Mouse (Mus musculus) megakaryocyte progenitor cell, adult 5-6 weeks (primary cell): ENCODE measurements at regions not wholly inside any gene's neighbourhood (a gene's known extent, or its start where the extent isn't known, plus 50 kb on each side); places are given as distances from the start of the nearest gene placed in this dataset.
"Not testable (repeated sequence)": the region's sequence is repeated elsewhere in the genome, so short reads cannot be mapped to it uniquely, and the experiment has no call there.

Source experiments
- ATAC-seq: replicated peaks from 2 replicates; pipeline ENCODE4 v1.8.0; 2016; ENCODE audit warnings: mild to moderate bottlenecking, moderate TSS enrichment, inconsistent platforms; ENCODE audit not compliant: poor library complexity

DNA sequence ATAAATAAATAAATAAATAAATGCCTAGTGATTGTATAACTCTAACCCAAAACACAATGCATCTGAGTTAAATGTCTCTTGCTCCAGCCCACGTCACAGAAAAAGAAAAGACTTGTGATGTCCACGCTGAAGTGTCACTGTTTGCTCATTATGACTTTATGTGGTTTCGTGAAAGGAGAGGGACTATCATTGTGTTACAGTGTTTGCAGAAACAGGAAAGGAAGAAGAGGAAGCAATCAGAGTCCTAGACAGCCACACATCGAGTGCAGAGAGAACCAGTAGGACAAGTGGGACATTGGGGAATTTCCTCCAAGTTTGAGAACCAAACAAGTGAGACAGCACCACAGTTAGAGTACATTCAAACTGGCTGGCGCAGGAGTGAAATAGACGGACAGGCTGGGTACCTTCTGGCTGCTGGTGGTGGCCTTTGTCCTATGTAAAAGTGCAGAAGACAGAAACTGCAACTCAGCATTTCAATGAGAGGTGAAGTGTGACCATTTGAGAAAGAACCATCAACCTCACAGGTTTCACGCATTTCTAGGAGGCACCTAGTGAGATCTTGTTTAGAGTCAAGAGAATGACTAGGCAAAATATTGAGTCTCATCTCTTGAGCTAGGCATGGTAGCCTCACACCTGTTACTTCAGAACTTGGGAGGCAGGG is 59.6 kb downstream of the Fasl start:
- ATAC-seq, result peak; percentile 92

DNA sequence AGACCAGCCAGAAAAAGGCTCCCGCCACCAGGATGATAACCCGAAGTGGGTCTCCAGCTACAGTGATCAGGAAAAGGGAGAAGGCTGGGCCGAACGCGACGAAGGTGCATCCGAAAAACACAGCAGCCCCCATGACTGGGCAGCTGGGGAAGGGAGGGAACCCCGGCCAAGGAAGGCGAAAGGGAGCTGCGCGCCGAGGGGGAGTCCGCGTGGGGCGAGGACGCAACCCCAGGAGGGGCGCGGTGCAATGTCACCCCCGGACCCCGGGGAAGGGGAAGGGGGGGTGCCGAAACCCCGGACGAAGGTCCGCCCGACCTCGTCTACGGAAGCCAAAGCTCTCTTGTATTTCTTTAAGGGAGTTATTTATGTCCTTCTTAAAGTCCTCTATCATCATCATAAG is 60.9 kb downstream of the Fasl start:
- peak; percentile 56 for ATAC-seq

DNA sequence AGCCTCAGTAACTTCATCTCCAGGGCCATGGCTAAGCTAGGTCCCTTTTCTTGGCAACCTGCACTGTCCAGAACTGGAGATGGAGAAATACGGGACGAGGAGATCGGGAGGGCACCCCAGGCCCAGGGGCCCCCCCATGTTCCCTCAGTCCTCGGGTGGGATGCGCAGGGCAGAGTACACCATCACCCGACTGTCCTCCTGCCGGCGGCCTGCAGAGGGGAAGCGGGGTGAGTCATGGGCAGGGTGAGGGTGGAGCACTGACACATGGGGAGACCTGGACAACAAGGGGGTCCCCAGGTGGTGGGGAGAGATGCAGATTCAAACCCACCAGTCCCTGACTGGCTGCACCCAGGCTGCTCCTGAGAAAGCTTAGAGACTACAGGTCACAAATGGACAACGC is 62.2 kb downstream of the Fasl start:
- ATAC-seq, result not testable (repeated sequence)

DNA sequence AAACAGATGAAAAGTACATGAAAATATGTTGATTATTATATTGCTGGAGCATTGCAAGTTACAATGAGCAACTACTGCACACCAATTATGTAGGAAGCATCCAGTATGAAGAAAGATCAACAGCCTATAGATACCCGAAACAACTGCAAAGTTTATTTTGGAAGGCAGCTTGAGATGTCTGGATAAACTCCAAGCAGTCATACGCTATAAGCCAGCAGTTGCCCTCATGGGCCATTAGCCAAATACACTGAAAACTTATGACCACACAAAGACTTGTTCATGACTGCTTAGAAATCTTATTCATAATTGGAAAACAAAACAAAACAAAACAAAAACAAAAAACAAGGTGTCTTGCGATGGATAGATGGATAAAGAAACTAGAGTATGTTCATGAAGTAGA is 68.4 kb downstream of the Fasl start:
- no peak for ATAC-seq

DNA sequence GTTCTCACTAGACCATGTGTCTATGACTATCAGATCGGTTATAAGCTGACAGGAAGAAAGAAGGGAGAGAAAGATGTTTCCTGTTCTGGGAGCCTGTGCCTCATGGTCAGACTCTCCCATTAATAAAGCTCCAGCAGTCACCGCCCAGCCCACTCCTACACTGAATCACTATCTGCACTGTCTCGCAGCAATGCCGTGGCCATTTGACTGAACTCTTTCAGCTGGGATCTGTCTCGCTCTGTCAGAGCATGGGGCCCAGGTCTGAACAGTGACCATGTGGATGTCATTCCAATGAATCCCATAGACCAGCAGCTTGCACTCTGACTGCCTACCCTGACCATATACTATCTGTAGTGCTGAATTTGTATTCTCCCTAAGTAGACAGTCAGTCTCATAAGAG is 70.0 kb downstream of the Fasl start:
- peak; percentile 69 for ATAC-seq

DNA sequence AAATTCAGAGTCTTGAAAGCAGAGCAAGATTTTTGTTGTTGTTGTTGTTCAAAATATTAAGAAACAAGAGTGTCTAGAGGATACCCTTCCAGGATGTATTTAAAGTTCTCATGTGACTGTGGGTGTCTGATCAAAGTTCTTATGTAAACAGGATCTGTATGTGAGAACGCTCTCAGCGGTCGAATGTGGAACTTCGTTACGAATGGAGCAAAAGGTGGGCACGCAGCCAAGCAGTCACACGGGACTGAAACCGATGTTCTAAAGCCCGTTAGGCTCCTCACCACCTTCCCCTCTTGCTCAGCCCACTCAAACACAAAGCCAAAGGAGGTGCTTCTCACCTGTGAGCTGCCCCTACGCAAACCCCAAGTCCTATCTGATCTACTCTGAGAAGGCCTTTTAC is 75.4 kb downstream of the Fasl start:
- peak; percentile 92 for ATAC-seq

DNA sequence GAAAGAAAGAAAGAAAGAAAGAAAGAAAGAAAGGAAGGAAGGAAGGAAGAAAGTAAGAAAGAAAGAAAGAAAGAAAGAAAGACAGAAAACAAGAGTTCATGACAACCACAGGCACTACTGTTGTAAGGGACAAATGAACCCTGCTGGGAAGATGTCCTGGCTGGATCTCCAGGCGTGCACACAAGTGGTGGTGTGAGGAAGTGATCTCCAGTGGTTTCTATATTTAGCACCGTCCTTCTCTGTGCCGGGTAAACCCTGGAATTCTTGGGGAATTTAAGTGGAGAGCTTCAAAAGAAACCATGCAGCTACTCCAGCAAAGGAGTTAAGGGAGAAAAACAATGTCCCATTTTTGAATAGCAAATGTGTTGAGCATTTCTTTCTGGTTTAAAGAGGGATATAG is 76.0 kb downstream of the Fasl start:
- ATAC-seq, result no peak

DNA sequence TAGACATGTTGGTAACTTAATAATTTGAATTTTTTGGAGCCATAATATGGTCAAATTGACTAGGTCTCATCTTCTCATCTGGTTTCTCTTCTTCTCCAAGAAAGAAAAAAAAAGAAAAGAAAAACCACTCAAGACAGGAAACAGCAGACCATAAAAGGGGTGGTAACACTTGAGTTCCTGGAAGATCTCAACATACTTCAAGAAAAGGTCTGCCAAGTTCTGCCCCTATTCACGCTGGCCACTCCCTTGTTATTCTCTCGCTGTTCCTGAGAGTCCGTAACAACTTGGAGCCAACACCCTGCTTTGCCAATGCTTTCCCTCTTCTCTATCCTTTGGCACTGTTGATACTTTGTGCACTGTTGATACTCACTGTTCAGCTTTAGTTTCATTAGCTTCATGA is 81.2 kb downstream of the Fasl start:
- ATAC-seq, result peak; percentile 52

DNA sequence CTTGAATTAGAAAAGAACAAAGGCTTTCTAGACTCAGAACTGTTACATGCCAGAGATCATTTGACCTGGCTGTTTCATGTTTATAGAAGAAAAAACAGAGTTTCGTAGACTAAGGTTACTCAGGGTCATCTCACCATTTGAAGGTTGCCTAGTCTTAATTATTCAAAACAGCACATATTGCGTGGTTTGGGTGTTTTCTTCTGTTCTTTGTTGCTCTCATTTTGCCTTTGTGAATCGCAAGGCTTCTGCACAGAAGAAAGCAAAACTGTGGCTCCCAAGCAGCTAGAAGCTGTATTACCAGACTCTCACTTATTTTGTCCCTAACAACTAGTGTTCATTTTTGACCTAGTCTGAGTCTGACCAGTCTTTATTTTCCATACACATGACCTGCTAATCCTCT is 83.3 kb downstream of the Fasl start:
- no peak for ATAC-seq

DNA sequence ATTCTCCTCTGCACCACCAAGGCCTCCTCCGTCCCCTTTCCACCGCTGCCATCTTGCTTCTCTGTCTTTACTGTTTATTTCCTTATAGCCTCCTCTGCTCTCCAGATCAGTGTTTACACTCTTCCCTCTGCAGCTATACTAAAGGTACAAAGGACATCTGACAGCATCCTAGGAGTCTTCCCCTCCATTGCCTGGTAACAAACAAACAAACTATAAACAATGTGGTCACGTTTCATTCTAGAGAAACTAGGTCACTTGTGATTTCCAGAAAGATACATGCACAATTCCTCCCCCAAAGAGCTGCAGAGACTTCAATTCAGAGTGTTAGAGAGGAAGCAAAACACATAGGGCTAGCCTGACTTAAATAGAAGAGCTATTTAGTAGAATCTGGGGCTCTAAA is 83.8 kb downstream of the Fasl start:
- ATAC-seq, result no peak

DNA sequence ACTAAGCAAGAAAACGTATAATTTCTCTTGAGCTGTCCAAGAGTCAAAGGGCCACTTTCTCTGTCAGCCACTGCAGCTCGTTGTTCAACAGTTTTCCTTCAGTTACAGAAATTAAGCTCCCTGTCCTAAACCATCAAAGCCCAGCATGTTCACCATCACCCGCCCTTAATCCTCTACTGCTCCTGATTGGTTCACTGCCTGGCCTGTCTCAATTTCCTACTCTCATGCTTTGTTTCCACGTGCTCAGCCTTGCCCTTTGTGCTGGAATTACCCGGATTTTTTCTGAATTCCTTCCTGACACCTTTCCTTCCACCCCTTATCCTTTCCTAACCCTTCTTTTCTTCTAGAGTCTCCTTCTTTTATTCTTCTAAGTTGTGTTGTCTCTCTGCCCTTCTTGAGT is 92.4 kb downstream of the Fasl start:
- ATAC-seq, result no peak

DNA sequence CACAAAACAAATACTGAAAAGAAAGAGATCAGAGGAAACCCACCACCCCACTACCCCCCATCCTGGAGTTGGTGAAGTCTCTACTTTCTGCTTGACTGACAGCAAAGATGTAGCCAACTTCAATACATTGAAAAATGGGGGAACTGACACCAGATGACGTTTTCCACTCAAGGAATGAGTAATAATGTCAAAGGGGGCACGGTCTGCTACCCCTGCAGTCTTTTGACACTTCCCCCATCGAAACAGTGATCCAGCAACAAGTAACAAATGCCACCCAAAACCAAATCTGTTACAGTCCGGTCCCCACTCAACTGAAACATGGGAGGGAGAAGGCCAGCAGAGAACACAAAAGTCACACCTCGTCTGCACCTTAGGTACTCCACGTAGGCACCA is 94.5 kb downstream of the Fasl start:
- ATAC-seq, result no peak

DNA sequence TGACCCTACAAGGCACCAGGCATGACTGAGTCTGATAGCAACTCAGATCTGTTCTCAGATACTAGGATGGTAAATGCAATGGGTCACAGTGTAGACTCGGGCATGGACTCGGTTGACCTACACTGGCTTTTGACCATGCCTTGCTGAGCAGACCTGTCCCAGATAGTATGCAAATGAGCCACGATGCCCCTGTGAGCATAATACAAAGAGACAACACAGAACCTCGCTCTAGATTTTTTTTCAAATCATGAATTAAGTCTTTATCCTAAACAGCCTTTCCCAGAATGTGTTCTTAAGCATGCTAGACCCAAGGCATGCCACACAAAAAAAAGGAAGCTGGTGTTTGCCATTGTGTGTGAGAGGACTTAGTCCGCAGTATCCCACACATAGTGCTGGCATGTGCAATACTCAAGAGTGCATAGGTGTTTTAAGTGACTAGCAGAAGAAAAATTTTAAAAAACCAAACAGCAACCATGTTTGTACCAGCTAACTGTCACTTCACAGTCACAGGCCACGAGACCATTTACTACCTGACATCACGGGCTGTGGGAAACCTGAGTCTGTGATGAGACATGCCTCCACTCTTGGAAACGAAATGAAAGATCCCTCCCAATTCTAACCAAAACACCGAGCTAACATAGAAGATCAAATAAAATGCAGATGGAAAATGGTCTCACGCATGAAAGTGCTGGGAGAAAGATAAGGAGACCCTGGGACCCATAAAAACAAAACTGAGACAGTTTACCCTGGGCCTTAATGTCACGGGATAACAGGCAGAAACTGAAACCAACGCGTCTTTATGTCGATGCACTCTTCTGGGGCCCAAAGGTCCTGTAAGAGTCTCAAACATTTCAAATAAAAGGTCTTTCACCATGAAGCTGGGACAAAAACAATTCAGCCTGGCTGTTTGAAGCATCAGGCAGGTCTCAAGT is 95.2 kb downstream of the Fasl start:
- ATAC-seq, result no peak

DNA sequence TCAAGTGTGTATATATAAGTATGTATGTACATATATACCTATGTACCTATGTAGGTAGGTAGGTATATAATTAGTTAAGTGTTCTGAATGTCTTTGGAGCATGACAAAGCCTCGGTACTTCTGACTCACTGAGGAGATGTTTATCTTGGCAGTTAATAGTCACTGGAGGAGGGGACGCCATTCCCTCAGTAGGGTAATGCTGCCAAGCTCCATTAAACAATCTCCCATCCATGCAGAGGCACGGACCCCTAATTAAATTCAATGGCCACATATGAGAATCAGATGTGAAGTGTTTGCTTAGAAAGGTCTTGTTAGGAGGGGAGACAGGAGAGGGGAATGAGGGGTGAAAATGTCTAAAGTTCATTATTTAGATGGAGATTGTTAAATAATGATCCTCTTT is 99.3 kb downstream of the Fasl start:
- ATAC-seq, result no peak

DNA sequence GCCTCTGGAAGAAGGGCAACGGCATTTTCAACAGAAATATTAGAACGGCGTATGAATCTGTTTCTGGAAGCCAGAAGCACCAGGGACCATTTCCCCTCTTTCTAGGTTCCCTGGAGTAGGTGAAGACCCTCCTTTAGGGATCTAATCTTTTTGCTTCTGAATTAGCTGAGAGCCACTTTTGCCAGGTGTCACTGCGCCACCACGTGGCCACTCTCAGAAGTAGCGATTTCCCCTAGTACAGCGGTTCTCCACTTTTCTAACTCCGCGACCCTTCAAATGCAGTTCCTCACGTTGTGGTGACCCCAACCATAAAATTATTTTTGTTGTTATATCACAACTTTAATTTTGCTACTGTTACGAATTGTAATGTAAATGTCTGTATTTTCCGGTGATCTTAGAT is 100.7 kb downstream of the Fasl start:
- ATAC-seq, result peak; percentile 87

DNA sequence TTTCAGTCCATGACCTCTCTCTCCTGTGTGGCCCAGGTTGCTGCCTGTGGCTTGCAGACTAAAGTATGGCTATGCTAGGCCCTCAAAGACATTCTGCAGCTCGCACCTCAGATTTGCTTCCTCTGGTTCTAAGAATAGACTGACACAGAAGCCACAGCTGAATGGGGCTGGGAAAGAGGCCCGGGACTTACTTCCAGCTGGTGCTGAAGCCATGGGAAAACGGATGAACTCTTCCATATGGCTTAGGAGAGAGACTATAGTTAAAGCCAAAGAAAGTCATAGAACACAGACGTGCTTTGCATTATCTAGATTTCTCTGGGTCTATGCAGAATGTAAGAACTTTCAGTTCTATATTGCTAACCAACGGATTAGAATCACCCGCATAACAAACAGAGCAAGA is 107.7 kb downstream of the Fasl start:
- no peak for ATAC-seq

DNA sequence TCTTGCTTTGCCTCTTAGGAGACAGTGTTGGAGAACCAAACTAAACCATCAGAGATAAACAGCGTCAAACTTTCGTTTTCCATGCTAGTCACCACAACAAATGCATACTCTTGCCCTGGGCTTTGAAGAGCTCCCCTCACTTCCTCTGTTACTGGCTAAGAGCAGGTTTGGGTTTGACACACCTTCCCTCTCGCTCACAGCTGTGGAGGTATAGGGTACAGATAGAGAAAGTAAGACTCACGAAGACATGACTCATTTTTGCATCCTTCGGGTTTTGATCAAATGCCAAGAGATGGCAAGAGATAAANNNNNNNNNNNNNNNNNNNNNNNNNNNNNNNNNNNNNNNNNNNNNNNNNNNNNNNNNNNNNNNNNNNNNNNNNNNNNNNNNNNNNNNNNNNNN is 117.4 kb downstream of the Fasl start:
- 0 out of 2 replicates have a peak, but pooled peaks have one; percentile 14 for ATAC-seq

DNA sequence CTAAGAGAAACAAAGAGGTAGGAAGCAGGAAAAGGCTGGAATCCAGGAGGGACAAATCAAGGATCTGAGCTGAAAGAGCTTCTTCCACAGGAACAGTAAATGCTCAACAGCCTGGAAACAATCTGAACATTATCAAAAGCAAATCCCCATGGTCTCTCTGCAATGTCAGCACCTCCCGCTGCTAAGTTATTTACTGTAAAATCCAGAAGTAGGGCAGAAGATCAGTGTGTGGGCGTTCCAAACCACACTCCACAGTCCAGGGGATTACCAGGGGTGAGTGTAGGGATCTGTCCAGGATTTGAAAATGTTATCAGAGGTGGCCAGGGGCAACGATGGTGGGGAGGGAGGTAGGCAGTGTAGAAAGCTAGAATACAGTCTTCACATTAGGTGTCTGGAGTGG is 124.0 kb downstream of the Fasl start:
- no peak for ATAC-seq

DNA sequence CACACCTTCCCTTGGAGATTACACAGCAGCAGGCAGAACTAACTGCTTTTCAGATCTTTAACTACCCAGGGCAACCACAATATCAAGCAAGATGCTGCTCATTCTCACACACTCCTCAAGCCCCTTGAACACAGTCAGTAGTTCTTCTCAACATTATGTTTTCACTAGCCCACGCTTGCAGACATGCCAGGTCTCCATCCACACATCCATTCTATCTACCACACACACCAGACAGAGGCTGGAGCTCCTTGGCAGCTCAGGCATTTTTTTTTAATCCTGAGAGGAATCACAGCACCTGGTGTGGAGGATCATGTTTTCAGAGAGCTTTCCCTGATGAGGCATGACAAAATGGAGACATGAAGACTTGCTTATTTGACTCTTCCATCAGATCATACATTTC is 124.9 kb downstream of the Fasl start:
- ATAC-seq, result no peak

DNA sequence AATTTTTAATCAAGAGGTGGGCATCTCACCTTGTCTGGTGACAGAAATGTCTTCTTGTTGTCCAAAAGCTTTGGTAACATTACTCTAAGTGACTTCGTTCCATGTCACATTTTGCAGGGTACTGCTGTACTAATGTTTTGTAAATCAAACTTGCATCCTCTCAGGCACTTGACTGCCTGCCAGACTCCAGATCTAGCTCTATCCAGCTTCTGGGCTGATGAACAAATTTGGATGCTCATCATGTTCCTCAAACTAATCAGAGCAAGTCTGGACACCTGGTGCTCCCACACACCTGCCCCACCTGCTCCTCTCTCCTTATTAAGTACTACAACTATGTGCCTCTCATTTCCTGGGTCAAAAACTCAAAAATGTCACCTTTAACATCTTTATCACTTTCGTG is 126.1 kb downstream of the Fasl start:
- no peak for ATAC-seq

DNA sequence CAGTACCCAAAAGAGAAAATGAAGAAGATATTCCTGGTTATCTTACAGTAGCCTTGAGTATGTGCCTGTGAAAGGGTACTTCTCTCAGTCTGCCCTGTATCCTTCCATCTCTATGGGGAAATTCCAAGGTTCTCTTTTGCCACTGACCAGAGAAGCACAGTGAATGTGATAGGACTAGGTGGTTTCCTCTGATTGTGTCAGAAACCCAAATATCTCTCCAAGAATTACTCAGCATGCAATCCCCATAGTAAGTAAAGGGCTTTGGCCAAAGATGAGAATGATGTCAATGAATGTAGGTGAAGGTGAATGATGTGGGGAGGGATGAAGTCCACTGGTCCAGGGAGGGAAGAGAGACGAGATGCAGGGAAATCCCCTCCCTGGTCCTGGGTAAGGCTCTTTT is 130.8 kb downstream of the Fasl start:
- ATAC-seq, result no peak

DNA sequence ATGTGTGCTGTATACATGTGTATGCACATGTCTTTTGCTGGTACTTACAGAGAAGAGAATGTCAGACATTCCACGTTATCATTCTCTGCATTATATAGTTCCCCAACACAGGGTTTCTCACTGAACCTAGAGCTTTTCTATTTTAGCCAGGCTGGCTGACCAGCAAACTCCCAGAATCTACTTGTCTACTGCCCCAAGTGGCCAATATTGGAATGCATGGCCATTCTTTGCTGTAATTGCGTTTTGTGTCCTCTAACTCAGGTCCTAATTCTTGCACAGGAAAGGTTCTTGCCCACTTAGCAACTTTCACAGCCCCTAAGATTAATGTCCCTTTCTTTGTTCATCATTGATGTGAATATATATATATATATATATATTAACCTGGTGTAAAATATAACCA is 138.9 kb downstream of the Fasl start:
- no peak for ATAC-seq

DNA sequence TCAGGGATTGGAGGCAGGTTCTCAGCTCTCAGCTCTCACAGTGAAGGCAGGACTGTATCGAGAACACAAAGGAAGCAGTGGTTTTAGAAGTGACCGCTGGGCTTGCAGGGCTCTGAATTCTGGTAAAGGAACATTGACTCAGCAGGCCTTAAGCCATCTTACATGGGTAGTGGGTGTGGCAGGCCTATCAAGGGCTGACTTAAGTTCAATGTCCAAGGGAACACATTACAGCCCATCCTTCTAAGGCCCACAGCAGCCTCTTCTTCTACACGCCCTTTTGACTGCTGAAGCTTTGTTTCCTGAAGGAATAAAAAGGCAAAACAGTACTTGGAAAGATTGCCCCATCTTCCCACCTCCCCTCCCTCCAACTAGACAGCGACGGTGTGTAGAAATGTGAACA is 137.6 kb downstream of the Tnfsf18 start:
- ATAC-seq, result no peak
